Mouse (Mus musculus) heart, postnatal 0 days (tissue): Measurements from ENCODE around the gene H2afz. TPM values are rescaled to one million over a fixed set of nuclear protein-coding genes. Genes with fewer than 3 reads are reported as not detected.

Experiments used
- ATAC-seq: fragments of 200-750 bp; cut with Nextera tagmentation; 2 replicates; pipeline ENCODE4 v1.8.0; 2017; ENCODE audit warnings: low read depth, moderate number of reproducible peaks, moderate library complexity; ENCODE audit not compliant: insufficient read depth
- DNase-seq: peaks from one replicate; pipeline ENCODE4 v3.0.0-alpha.2; 2016; ENCODE audit warnings: low spot score
- H3K27ac ChIP-seq: fragments of 300-500 bp; sonication (generic); 2 replicates; pipeline ENCODE4 v1.5.1; 2014; ENCODE audit warnings: low read depth, mild to moderate bottlenecking
- H3K27me3 ChIP-seq: fragments of 300-500 bp; sonication (generic); 2 replicates; pipeline ENCODE4 v1.6.1; 2014; ENCODE audit warnings: low read length, mixed read lengths; ENCODE audit not compliant: control insufficient read depth, insufficient read depth
- H3K36me3 ChIP-seq: fragments of 300-500 bp; sonication (generic); replicated peaks from 2 replicates; pipeline ENCODE4 v1.6.1; 2014; ENCODE audit warnings: low read length, mixed read lengths; ENCODE audit not compliant: control insufficient read depth, insufficient read depth
- H3K4me1 ChIP-seq: fragments of 300-500 bp; sonication (generic); 2 replicates; pipeline ENCODE4 v1.6.1; 2014; ENCODE audit warnings: antibody characterized with exemption; ENCODE audit not compliant: control insufficient read depth, insufficient read depth
- H3K4me2 ChIP-seq: fragments of 300-500 bp; sonication (generic); 2 replicates; pipeline ENCODE4 v1.6.1; 2014; ENCODE audit warnings: low read depth, mild to moderate bottlenecking, low read length, moderate library complexity
- H3K4me3 ChIP-seq: fragments of 300-500 bp; sonication (generic); 2 replicates; pipeline ENCODE4 v1.5.1; 2014; ENCODE audit warnings: low read depth, low read length
- H3K9ac ChIP-seq: fragments of 300-500 bp; sonication (generic); replicated peaks from 2 replicates; pipeline ENCODE4 v1.6.1; 2014; ENCODE audit warnings: low read depth, low read length, mixed read lengths
- H3K9me3 ChIP-seq: fragments of 300-500 bp; sonication (generic); replicated peaks from 2 replicates; pipeline ENCODE4 v1.6.1; 2016; ENCODE audit warnings: low read length; ENCODE audit not compliant: control insufficient read depth
- CTCF ChIP-seq: IDR thresholded peaks from 2 replicates; pipeline ENCODE4 v1.5.1; 2016; ENCODE audit warnings: antibody characterized with exemption, control low read depth, low read depth
- EP300 ChIP-seq: IDR thresholded peaks from 2 replicates; pipeline ENCODE4 v1.6.1; 2016; ENCODE audit warnings: antibody characterized with exemption, low read depth
- WGBS: fragments of 180-500 bp; shearing (Covaris S2); extraction: QIAGEN DNeasy Blood & Tissue Kit; methylation state at CpG from one replicate; pipeline ENCODE4 v1.1.7; 2014; 5-methylcytosine and 5-hydroxymethylcytosine counted together
- polyA plus RNA-seq: library from polyadenylated mRNA; unstranded; fragments of >200 nt; fragmentation: Nextera tagmentation; extraction: Ambion mirVana; gene quantifications from 2 replicates; pipeline ENCODE4 v1.2.1, GENCODE M21; 2015
- total RNA-seq: library from RNA; depleted of rRNA; stranded (reverse); fragments of >200 nt; gene quantifications from 2 replicates; pipeline ENCODE4 v1.2.3, GENCODE M21; 2014; ENCODE audit warnings: low replicate concordance

Gene H2afz
- total and polyA plus RNA-seq, 2 experiments from 2014 or later, result 517 to 541 TPM

GRCm38 (mm10) chr3:137831156-137831555, 33.1 kb upstream of the H2afz start:
- no peak overlapping the region for H3K4me3 ChIP-seq
- H3K4me2 ChIP-seq, result no peak overlapping the region
- TF ChIP-seq CTCF (no peak), EP300 (no peak)
- DNase-seq (no peak), ATAC-seq (no peak)
- no peak overlapping the region for H3K9ac ChIP-seq
- no peaks in the 10 kb centered on the region for H3K36me3 ChIP-seq
- 88% methylated on average over 2 of the region's 2 CpGs for WGBS
- H3K27ac ChIP-seq, result no peak overlapping the region
- H3K9me3 ChIP-seq, result no peaks in the 10 kb centered on the region
- no peaks in the 10 kb centered on the region for H3K4me1 ChIP-seq
- H3K27me3 ChIP-seq, result no peaks in the 10 kb centered on the region

DNA sequence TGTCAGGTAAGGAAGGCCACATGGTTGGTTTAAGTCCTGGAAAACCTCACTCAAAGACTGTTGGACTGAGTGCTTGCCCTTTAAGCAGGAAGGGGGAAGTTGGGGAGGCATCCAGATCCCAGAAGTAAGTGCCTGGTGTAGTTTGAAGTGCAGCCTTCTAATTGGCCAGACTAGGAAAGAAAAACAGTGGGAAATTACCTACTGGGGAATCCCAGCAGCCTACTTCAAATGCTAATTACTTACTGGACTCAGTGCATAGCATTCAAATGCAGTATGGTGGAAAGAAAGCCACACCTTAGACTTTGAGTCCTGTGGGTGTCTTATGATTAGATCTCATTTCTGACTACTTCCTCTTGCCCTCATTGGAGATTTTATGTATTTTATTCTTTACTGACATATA, 31.2 kb upstream of the H2afz start:
- no peak for DNase-seq
- no peak overlapping the region for H3K4me2 ChIP-seq
- no peaks in the 10 kb centered on the region for H3K36me3 ChIP-seq
- no peaks in the 10 kb centered on the region for H3K27me3 ChIP-seq
- no peaks in the 10 kb centered on the region for H3K9me3 ChIP-seq
- no peak overlapping the region for H3K9ac ChIP-seq
- no peak for TF ChIP-seq CTCF
- no peak overlapping the region for H3K27ac ChIP-seq
- no peak overlapping the region for H3K4me3 ChIP-seq
- ATAC-seq, result no peak
- H3K4me1 ChIP-seq, result no peaks in the 10 kb centered on the region

DNA sequence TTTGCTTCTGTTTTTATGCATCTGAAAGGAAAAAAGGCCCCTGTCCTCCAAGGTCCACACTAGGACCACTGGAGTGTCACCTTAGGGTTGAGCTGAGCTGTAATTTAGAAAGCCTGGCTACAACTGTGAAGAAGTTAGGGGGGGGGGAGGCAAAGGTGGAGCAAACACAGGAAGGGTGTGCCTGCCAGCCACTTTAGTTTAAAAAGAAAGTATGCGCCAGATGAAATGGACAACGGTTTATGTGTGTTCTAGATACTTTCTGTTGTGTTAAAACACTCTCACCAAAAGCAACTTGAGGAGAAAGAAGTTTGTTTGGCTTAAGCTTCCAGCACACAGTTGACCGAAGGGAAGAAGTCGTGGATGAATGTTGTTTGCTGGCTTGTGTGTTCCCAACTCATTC, 30.6 kb upstream of the H2afz start:
- H3K27ac ChIP-seq, result no peak overlapping the region
- WGBS, result 88% methylated on average over 4 of the region's 4 CpGs
- no peaks in the 10 kb centered on the region for H3K9me3 ChIP-seq
- no peaks in the 10 kb centered on the region for H3K27me3 ChIP-seq
- DNase-seq (no peak), ATAC-seq (no peak)
- no peak for TF ChIP-seq EP300
- TF ChIP-seq CTCF, result no peak
- H3K4me3 ChIP-seq, result no peak overlapping the region
- H3K9ac ChIP-seq, result no peak overlapping the region
- no peaks in the 10 kb centered on the region for H3K36me3 ChIP-seq
- no peak overlapping the region for H3K4me2 ChIP-seq
- H3K4me1 ChIP-seq, result no peaks in the 10 kb centered on the region

- no peaks in the 10 kb centered on the region for H3K36me3 ChIP-seq
- H3K4me3 ChIP-seq, result no peak overlapping the region
- no peak overlapping the region for H3K4me2 ChIP-seq
- 55% methylated on average over 1 of the region's 1 CpGs for WGBS
- no peaks in the 10 kb centered on the region for H3K4me1 ChIP-seq
- H3K27ac ChIP-seq, result 0 out of 2 replicates have a peak overlapping the region, but pooled peaks have one; percentile 11
- H3K9me3 ChIP-seq, result no peaks in the 10 kb centered on the region
- no peak overlapping the region for H3K9ac ChIP-seq
- H3K27me3 ChIP-seq, result no peaks in the 10 kb centered on the region
- ATAC-seq (no peak), DNase-seq (peak; percentile 57)
- TF ChIP-seq EP300 (no peak), CTCF (no peak)
Observed at GRCm38 (mm10) chr3:137836543-137836942, 27.7 kb upstream of the H2afz start.

GRCm38 (mm10) chr3:137838160-137838559, 26.1 kb upstream of the H2afz start:
- ATAC-seq, result no peak

DNA sequence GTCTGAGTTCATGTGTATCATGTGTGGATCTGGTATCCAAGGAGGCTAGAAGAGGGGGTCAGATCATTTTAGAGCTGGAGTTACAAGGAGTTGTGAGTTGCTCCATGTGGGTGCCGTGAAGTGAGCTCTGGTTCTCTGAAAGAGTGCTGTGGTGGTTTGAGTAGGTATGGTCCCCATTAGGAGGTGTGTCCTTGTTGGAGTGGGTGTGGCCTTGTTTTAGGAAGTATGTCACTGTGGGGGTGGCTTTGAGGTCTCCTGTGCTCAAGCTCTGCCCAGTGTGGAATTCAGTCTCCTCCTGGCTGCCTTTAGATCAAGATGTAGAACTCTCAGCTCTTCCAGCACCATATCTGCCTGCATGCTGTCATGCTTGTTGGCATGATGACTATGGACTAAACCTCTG, 21.3 kb upstream of the H2afz start:
- Histone ChIP-seq H3K9ac (no peak overlapping the region), H3K36me3 (no peaks in the 10 kb centered on the region), H3K4me3 (no peak overlapping the region), H3K27ac (no peak overlapping the region), H3K9me3 (no peaks in the 10 kb centered on the region), H3K27me3 (no peaks in the 10 kb centered on the region), H3K4me2 (no peak overlapping the region), H3K4me1 (no peaks in the 10 kb centered on the region)
- 89% methylated on average over 1 of the region's 1 CpGs for WGBS
- DNase-seq (no peak), ATAC-seq (no peak)
- TF ChIP-seq CTCF (no peak), EP300 (no peak)

More at GRCm38 (mm10) chr3:137838160-137838559, 26.1 kb upstream of the H2afz start:
- no peak for TF ChIP-seq CTCF
- no peak for TF ChIP-seq EP300
- H3K4me2 ChIP-seq, result no peak overlapping the region
- H3K4me1 ChIP-seq, result no peaks in the 10 kb centered on the region
- no peaks in the 10 kb centered on the region for H3K9me3 ChIP-seq
- H3K27ac ChIP-seq, result no peak overlapping the region
- no peak overlapping the region for H3K9ac ChIP-seq
- no peak for DNase-seq
- no peak overlapping the region for H3K4me3 ChIP-seq
- no peaks in the 10 kb centered on the region for H3K27me3 ChIP-seq
- H3K36me3 ChIP-seq, result no peaks in the 10 kb centered on the region
